Mouse (Mus musculus) limb, embryonic 13.5 days (tissue): ENCODE data around the gene Nr2e1. TPM values are rescaled to one million over a fixed set of nuclear protein-coding genes. Genes with fewer than 3 reads are reported as not detected.
A peak's percentile ranks its signal among the peaks of the same experiment; 100 is the strongest.

Experiments
- ATAC-seq: fragments of 200-750 bp; cut with Nextera tagmentation; 2 replicates; pipeline ENCODE4 v1.8.0; 2017; ENCODE audit warnings: low read depth, moderate number of reproducible peaks, moderate TSS enrichment; ENCODE audit not compliant: low FRiP score
- H3K27ac ChIP-seq: fragments of 300-500 bp; sonication (generic); 2 replicates; pipeline ENCODE4 v1.5.1; 2015; ENCODE audit warnings: inconsistent platforms, mild to moderate bottlenecking, moderate library complexity
- H3K27me3 ChIP-seq: fragments of 300-500 bp; sonication (generic); 2 replicates; pipeline ENCODE4 v1.6.1; 2015; ENCODE audit warnings: mild to moderate bottlenecking, inconsistent platforms
- H3K36me3 ChIP-seq: fragments of 300-500 bp; sonication (generic); 2 replicates; pipeline ENCODE4 v1.6.1; 2015; ENCODE audit warnings: inconsistent platforms, mild to moderate bottlenecking, moderate library complexity
- H3K4me1 ChIP-seq: fragments of 300-500 bp; sonication (generic); 2 replicates; pipeline ENCODE4 v1.6.1; 2015; ENCODE audit warnings: inconsistent platforms
- H3K4me2 ChIP-seq: fragments of 300-500 bp; sonication (generic); replicated peaks from 2 replicates; pipeline ENCODE4 v1.6.1; 2015; ENCODE audit warnings: inconsistent platforms, mild to moderate bottlenecking, moderate library complexity
- H3K4me3 ChIP-seq: fragments of 300-500 bp; sonication (generic); 2 replicates; pipeline ENCODE4 v1.5.1; 2015; ENCODE audit warnings: moderate library complexity, mild to moderate bottlenecking, inconsistent platforms
- H3K9ac ChIP-seq: fragments of 300-500 bp; sonication (generic); 2 replicates; pipeline ENCODE4 v1.6.1; 2015; ENCODE audit warnings: mild to moderate bottlenecking, inconsistent platforms
- H3K9me3 ChIP-seq: fragments of 300-500 bp; sonication (generic); 2 replicates; pipeline ENCODE4 v1.6.1; 2016; ENCODE audit warnings: inconsistent platforms
- WGBS: fragments of 180-500 bp; shearing (Covaris S2); methylation state at CpG from one replicate; pipeline ENCODE4 v1.1.7; 2015; 5-methylcytosine and 5-hydroxymethylcytosine counted together
- polyA plus RNA-seq: library from polyadenylated mRNA; unstranded; fragments of >200 nt; fragmentation: Nextera tagmentation; extraction: Ambion mirVana; gene quantifications from 2 replicates; pipeline ENCODE4 v1.2.1, GENCODE M21; 2015

The Nr2e1 gene
- polyA plus RNA-seq, 1 experiment from 2014 or later = not detected

DNA sequence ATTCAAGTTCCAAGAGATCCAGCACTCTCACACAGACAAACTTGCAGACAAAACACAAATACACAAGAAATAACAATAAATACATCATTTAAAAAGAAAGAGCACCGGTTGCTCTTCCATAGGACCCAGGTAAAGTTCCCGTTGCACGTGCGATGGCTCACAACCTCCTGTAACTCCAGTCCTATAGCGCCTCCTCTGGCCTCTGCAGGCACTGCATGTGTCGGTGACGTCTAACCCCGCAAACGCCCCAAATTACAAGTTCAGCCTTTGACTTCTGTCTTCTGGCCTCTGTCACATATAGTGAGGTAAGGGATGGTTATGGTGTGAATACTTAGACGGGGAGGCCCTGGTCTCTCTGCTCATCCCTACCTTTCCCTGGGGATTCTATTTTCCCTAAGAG, 18.1 kb upstream of the Nr2e1 start:
- no peak overlapping the region for H3K27ac ChIP-seq
- no peaks in the 10 kb centered on the region for H3K36me3 ChIP-seq
- no peaks in the 10 kb centered on the region for H3K4me1 ChIP-seq
- peaks cover 11% of the 10 kb centered on the region for H3K9me3 ChIP-seq
- 24% methylated on average over 10 of the region's 10 CpGs for WGBS
- H3K4me3 ChIP-seq = no peak overlapping the region
- no peak overlapping the region for H3K4me2 ChIP-seq
- H3K9ac ChIP-seq = no peak overlapping the region
- peaks cover 53% of the 10 kb centered on the region for H3K27me3 ChIP-seq
- no peak for ATAC-seq

GRCm38 (mm10) chr10:42598615-42599014, 15.2 kb upstream of the Nr2e1 start:
- Histone ChIP-seq H3K9me3 (no peaks in the 10 kb centered on the region), H3K4me3 (no peak overlapping the region), H3K27ac (no peak overlapping the region), H3K9ac (no peak overlapping the region), H3K4me2 (no peak overlapping the region), H3K4me1 (no peaks in the 10 kb centered on the region), H3K27me3 (peaks cover 76% of the 10 kb centered on the region), H3K36me3 (no peaks in the 10 kb centered on the region)
- no peak for ATAC-seq
- WGBS = 79% methylated on average over 8 of the region's 8 CpGs

GRCm38 (mm10) chr10:42593201-42593600, 9.8 kb upstream of the Nr2e1 start:
- no peak overlapping the region for H3K27ac ChIP-seq
- WGBS = 12% methylated on average over 7 of the region's 7 CpGs
- no peak for ATAC-seq

GRCm38 (mm10) chr10:42591993-42592686, 8.7 kb upstream of the Nr2e1 start:
- WGBS = 1% methylated on average over 25 of the region's 25 CpGs

More at GRCm38 (mm10) chr10:42593201-42593600, 9.8 kb upstream of the Nr2e1 start:
- H3K36me3 ChIP-seq = no peaks in the 10 kb centered on the region
- H3K4me3 ChIP-seq = no peak overlapping the region
- H3K27me3 ChIP-seq = peaks cover 96% of the 10 kb centered on the region
- no peak overlapping the region for H3K4me2 ChIP-seq
- H3K9ac ChIP-seq = no peak overlapping the region
- H3K9me3 ChIP-seq = no peaks in the 10 kb centered on the region
- peaks cover 10% of the 10 kb centered on the region for H3K4me1 ChIP-seq

GRCm38 (mm10) chr10:42591185-42591992, 8.0 kb upstream of the Nr2e1 start:
- Histone ChIP-seq H3K27ac (no peak overlapping the region), H3K4me3 (peak overlapping the region; percentile 37), H3K4me1 (peaks cover 10% of the 10 kb centered on the region), H3K9ac (peak overlapping the region; percentile 25; the same call in 1 of the 2 replicates), H3K36me3 (no peaks in the 10 kb centered on the region), H3K9me3 (no peaks in the 10 kb centered on the region), H3K27me3 (peaks cover 100% of the 10 kb centered on the region), H3K4me2 (peak overlapping the region; percentile 60)
- no peak for ATAC-seq
- WGBS = under 1% methylated on average over 67 of the region's 67 CpGs

More at GRCm38 (mm10) chr10:42591993-42592686, 8.7 kb upstream of the Nr2e1 start:
- ATAC-seq = no peak
- Histone ChIP-seq H3K9me3 (no peaks in the 10 kb centered on the region), H3K27me3 (peaks cover 100% of the 10 kb centered on the region), H3K4me2 (peak overlapping the region; percentile 60), H3K36me3 (no peaks in the 10 kb centered on the region), H3K4me1 (peaks cover 10% of the 10 kb centered on the region), H3K4me3 (peak overlapping the region; percentile 37), H3K9ac (0 out of 2 replicates have a peak overlapping the region, but pooled peaks have one; percentile 25), H3K27ac (no peak overlapping the region)

DNA sequence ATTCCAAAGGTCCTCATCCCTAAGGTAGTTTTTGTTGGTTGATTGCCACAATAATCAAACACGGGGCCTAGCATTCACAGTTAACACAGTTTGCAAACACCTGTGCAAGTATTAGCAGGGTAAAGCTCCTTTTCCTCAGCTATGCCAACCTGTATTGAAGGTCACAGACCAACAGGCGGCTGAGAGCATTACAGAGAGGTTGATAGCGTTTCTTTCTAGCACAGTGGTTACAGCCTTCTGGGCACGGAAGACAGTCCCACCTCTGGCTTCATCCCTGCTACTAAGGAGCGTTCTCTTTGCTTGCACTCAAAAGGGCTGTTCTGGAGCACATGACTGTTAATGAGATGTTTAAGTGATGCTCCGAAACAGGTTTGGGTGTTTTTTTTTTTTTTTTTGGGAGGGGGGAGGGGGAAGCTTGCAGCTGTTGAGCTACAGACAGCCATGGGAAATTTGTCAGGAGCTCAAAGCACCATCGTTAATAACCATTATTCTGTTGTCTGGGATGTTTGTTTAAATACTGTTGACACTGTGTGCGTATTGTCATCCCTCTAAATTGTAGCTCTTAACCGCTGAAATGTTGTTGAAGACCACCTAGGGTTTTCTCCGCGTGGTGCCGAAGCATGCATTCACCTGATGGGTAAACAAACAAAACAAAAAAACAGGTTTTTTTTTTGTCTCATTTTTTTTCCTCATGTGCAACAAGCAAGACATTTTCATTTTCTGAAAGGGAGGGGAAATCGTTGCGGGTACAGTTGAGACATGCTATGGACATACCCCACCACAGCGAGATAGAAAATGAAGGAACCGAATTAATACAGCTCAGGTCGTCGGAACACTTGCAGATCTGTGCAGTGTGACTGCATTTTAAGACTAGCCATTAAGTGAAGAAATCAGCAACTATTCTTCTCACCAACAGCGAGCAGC, 7.1 kb upstream of the Nr2e1 start:
- ATAC-seq = no peak
- Histone ChIP-seq H3K36me3 (no peaks in the 10 kb centered on the region), H3K27ac (no peak overlapping the region), H3K9me3 (no peaks in the 10 kb centered on the region), H3K9ac (no peak overlapping the region), H3K27me3 (peaks cover 100% of the 10 kb centered on the region), H3K4me2 (no peak overlapping the region), H3K4me3 (no peak overlapping the region), H3K4me1 (peaks cover 10% of the 10 kb centered on the region)
- under 1% methylated on average over 19 of the region's 19 CpGs for WGBS

DNA sequence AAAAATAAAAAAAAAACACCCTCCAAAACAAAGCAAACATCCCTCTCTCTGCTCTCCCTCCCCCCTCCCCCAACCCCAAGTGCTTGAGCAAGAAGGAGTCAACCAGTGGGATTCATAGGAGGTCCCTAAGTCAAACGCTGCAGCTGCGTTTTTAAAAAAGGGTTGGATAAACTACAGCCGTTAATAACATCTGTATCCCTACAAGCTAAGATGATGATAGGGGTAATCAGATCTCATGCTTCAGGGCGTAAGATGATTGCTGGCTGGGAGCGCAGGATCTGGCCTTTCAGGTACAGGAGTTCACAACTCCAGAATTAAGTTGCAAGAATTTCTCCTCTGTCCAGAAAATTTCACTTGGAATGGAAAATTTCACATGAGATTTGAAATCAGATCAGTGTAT, 6.1 kb upstream of the Nr2e1 start:
- Histone ChIP-seq H3K4me3 (no peak overlapping the region), H3K36me3 (no peaks in the 10 kb centered on the region), H3K27me3 (peaks cover 100% of the 10 kb centered on the region), H3K27ac (no peak overlapping the region), H3K4me1 (peaks cover 14% of the 10 kb centered on the region), H3K9ac (no peak overlapping the region), H3K4me2 (no peak overlapping the region), H3K9me3 (no peaks in the 10 kb centered on the region)
- no peak for ATAC-seq
- 4% methylated on average over 5 of the region's 5 CpGs for WGBS

- no peaks in the 10 kb centered on the region for H3K36me3 ChIP-seq
- no peaks in the 10 kb centered on the region for H3K9me3 ChIP-seq
- WGBS = 4% methylated on average over 8 of the region's 8 CpGs
- H3K4me2 ChIP-seq = no peak overlapping the region
- peaks cover 100% of the 10 kb centered on the region for H3K27me3 ChIP-seq
- H3K9ac ChIP-seq = no peak overlapping the region
- H3K4me3 ChIP-seq = no peak overlapping the region
- H3K4me1 ChIP-seq = peaks cover 27% of the 10 kb centered on the region
- no peak for ATAC-seq
- H3K27ac ChIP-seq = no peak overlapping the region
Observed at GRCm38 (mm10) chr10:42587961-42588750, 4.7 kb upstream of the Nr2e1 start.

- Histone ChIP-seq H3K4me3 (no peak overlapping the region), H3K4me1 (peaks cover 29% of the 10 kb centered on the region), H3K27ac (no peak overlapping the region), H3K36me3 (no peaks in the 10 kb centered on the region), H3K9ac (no peak overlapping the region), H3K9me3 (no peaks in the 10 kb centered on the region), H3K4me2 (no peak overlapping the region), H3K27me3 (peaks cover 98% of the 10 kb centered on the region)
- WGBS = 5% methylated on average over 22 of the region's 22 CpGs
- ATAC-seq = no peak
Observed at GRCm38 (mm10) chr10:42585596-42586305, 2.3 kb upstream of the Nr2e1 start.

GRCm38 (mm10) chr10:42585156-42585555, 1.7 kb upstream of the Nr2e1 start:
- H3K9me3 ChIP-seq = no peaks in the 10 kb centered on the region
- no peak overlapping the region for H3K27ac ChIP-seq
- under 1% methylated on average over 8 of the region's 8 CpGs for WGBS
- H3K36me3 ChIP-seq = no peaks in the 10 kb centered on the region
- peaks cover 29% of the 10 kb centered on the region for H3K4me1 ChIP-seq
- no peak overlapping the region for H3K4me2 ChIP-seq
- peaks cover 98% of the 10 kb centered on the region for H3K27me3 ChIP-seq
- no peak overlapping the region for H3K9ac ChIP-seq
- ATAC-seq = no peak
- no peak overlapping the region for H3K4me3 ChIP-seq
